Mouse (Mus musculus): Measurements from ENCODE around the gene G430095P16Rik.
A peak's percentile ranks its signal among the peaks of the same experiment; 100 is the strongest.

Gene G430095P16Rik

GRCm38 (mm10) chr8:84703466-84704249 lies 19.1 kb upstream of the G430095P16Rik start:
- DNase-seq, result peak; percentile 56 to 65

- DNase-seq, result peak; percentile 85 to 88
Measured at GRCm38 (mm10) chr8:84704356-84704755, 18.5 kb upstream of the G430095P16Rik start.

GRCm38 (mm10) chr8:84704867-84705831 lies 17.7 kb upstream of the G430095P16Rik start:
- peak; percentile 25 to 49 for DNase-seq

GRCm38 (mm10) chr8:84705960-84706359 lies 16.8 kb upstream of the G430095P16Rik start:
- no peak for DNase-seq

- peak; percentile 12 to 30 for DNase-seq
Measured at GRCm38 (mm10) chr8:84706610-84707266, 16.1 kb upstream of the G430095P16Rik start.

DNA sequence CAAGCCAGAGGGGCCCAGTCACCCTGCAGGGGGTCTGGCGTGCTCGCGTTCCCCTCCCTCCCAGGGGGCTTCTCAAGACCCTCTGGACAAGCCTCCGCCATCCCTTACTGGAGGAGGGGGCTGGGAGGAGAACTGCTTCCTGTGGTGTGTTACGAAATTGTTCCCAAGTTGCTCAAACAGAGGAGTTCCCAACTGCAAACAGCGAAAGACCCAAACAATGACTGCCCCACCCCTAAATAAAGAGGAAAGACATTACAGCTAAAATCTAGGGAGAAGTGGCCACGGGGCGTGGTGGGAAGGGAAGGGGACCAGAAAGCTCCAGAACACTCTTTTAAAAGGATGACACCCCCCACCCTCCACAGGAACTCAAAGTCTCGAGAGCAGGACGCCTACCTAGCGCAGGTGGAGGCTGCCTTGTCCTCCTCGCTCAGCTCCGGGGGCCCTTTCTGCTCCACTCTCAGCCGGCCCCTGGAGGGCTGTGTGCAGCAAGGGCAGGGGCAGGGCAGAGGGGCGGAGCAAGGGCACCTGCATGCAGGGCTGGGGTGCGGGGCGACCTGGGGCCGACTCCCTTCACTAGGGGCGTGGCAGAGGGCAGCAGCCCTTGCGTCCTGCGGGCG lies 15.4 kb upstream of the G430095P16Rik start:
- DNase-seq, result peak; percentile 38 to 68

DNA sequence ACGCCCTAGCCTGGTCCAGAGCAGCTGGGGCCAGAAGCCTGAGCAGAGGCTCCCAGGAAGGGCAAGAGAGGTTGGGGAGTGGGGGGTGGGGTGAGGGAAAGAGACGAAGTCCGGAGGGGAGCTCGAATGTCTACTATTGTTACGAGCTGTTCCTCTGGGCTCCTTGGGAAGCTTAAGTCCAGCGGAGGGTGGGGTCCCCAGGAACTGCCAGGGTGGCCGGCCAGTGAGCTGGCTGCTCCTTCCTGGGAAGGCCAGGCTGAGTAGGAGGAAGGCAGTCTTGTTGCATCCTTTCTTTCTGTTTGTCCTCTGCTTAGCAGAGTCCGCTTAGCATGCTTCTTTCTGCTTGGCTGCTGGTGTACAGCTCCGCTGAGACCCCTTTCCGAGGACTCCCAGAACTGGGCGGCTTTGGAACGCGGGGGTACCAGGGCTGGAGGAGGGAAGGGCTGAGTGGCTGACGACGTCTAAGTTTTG lies 14.7 kb upstream of the G430095P16Rik start:
- no peak for DNase-seq

GRCm38 (mm10) chr8:84708774-84709475 lies 13.9 kb upstream of the G430095P16Rik start:
- DNase-seq, result peak; percentile 80 to 81

- no peak for DNase-seq
Measured at GRCm38 (mm10) chr8:84709931-84710330, 12.9 kb upstream of the G430095P16Rik start.

DNA sequence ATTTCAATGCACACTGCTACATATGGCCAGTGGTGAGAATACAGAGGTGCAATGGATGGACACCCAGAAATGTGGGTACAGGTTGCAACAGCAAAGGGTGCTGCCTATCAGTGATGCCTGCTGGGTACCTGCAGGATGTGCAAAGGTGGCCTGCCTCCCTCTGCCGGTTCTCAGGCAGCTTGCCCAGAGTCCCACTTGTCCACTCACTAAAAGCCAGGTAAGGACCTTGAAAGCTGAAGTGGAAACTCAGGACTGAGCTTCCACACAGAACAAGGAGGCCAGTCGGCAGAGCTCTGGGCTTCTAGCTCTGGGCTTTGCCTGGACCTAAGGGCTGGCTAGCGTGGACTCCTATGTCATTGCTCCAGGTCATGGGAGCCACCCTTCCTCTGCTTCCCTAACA lies 11.5 kb upstream of the G430095P16Rik start:
- no peak for DNase-seq

DNA sequence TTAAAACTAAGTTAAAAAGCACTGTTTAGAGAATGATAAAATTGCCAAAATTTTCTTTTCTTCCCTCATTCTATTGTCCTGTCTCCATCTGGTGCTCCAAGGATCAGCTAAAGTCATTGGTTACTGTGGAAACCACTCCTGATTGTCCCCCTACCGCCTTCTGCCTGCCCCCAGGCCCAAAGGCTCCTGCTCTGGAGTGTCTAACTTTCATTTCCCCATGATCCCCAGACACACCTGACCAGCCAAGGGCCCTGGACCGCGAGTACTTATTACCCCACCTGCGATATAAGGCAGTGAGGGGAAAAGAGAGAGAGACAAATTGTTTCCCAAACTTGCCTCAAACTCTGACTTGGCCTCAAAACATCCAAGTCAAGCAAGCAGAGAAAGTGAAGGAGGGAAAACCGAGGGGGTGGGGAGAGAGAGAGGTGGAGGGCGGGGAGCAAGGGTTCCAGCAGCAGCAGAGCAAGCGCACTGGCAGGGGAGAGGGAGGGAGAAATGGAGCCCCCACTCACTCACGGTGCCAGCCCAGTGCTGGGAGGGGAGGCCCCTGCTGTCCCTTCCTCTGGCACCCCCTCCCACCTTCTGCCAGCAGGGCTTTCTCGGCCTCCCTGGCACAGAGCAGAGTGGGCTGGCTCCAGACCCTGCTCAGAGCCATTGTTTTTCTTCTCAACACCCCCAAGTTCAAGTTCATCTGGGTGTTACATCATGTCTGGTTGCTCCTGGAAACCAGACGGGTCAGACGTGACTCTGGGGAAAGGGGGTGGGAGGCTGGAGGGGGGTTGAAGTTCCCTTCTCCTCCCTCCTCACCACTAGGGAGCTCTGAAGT lies 10.7 kb upstream of the G430095P16Rik start:
- DNase-seq, result no peak

GRCm38 (mm10) chr8:84712759-84713120 lies 10.1 kb upstream of the G430095P16Rik start:
- no peak for DNase-seq

- DNase-seq, result no peak
Measured at GRCm38 (mm10) chr8:84713381-84713780, 9.4 kb upstream of the G430095P16Rik start.

GRCm38 (mm10) chr8:84714161-84714560 lies 8.6 kb upstream of the G430095P16Rik start:
- no peak for DNase-seq

GRCm38 (mm10) chr8:84715893-84716468 lies 6.8 kb upstream of the G430095P16Rik start:
- DNase-seq, result no peak

- no peak for DNase-seq
Measured at GRCm38 (mm10) chr8:84716790-84717189, 6.0 kb upstream of the G430095P16Rik start.

DNA sequence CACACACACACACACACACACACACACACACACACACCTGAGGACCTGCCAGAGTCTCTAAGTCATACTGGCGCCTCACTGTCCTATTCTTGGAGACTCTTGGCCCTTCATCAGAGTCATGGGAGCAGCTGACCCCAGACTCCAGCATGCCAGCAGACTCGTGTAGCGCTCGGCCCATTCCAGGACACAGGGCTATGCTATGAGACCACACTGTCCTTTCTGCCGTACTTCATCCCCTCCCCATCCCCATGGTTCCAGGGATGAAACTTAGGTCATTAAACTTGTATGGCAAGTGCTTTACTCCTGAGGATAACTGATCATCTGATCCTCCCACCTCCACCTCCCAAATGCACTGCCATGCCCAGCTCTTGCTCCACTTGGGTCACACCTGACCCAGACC lies 4.3 kb upstream of the G430095P16Rik start:
- DNase-seq, result no peak

GRCm38 (mm10) chr8:84718959-84719690 lies 3.7 kb upstream of the G430095P16Rik start:
- no peak for DNase-seq

DNA sequence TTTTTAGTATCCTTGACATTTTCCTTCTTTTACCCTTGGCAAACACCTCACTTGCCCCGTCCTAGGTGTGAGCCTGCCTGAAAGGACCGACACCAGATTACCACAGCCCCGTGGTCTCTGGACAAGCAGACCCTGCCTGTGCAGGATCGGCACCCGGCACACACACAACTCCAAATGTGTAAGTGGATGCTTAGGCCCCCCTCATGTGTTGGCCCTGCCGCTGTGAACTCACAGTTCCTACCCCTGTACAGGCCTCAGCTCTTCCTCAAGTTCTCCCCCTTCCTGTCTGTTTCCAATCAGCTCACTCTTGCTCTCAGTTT lies 317 bp upstream of the G430095P16Rik start:
- DNase-seq, result no peak

DNA sequence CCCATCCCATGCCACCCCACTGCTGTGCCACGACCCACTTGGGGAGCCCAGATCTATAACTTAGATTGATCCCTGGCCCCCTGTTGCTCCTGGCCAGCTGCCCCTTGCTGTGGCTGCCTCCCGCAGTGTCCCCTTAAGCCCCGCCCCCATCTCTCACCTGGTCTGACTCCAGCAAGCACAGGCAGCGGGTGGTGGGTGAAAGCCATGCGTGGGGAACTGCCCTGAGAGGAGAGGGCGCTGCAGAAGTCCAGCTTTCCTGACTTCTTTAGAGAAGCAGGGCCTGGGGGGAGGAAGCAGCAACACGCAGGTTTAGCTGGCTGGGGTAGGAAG lies 729 bp downstream of the G430095P16Rik start:
- peak; percentile 32 to 51 for DNase-seq

All from thymus, postnatal 36 days (tissue).